Comparison of ENCODE assay signal across 12 mouse cellular contexts in the genomic region with DNA sequence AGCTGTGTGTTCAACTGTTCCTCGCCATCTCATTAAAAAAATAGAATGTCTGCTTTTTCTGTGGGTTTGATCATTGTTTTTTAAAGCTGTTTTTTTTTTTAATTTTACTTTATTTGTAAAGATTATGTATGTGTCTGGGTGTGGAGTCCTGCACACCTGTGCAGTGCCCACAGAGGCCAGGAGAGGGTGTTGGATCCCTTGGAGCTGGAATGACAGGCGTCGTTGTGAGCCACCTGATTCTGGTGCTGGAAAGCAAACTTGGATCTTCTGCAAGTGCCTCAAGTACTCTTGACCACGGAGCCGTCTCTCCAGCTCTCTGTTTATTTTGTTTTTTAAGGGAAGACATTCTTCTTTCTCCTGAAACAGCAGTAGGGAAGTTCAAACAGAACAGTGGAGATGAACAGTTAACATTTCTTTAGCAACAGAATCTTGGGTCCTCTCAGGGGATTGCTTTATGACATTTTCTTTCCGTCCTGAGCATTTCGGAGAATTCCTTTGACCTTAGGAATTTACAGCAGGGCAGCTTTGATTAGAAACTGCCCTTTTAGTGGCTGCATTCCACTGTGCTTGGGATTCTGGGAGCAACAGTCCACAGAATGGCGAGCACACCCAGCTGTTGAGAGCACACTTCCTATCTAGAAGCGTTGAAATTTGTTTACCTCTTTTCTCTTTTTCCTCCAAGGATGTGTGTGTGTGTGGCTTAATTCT. TPM values are rescaled to one million over a fixed set of nuclear protein-coding genes. Genes with fewer than 3 reads are reported as not detected.
DNase-seq lines count a peak whose midpoint lies in the region; ATAC-seq and TF ChIP-seq lines count a peak whose summit lies in the region.
"Had no signal": no experiment of that assay in that cellular context is flagged by ENCODE, and none has a peak within 500 bp of the region (broad histone marks: within the 10 kb centered on the region; RNA-seq: fewer than 3 reads in every experiment).

No protein-coding gene starts in this region.

- H3K4me2 ChIP-seq in heart, embryonic 15.5 days = peak overlapping the region; percentile 22; the same call in 1 of the 2 replicates
- no peak overlapping the region for H3K4me2 ChIP-seq in limb, embryonic 14.5 days (replicated peaks; ENCODE audit: low read depth, low read length, severe bottlenecking)

- no peak for ATAC-seq in heart, embryonic 15.5 days (replicated peaks; ENCODE audit: insufficient number of reproducible peaks, insufficient read depth, low FRiP score, low read depth)
- no peak for ATAC-seq in limb, embryonic 14.5 days (ENCODE audit: low FRiP score, low read depth)

- H3K27ac ChIP-seq in ES-Bruce4 (ENCODE audit: insufficient read depth, low read length) = no peak overlapping the region
- peak overlapping the region; percentile 31; the same call in 1 of the 2 replicates for H3K27ac ChIP-seq in heart, embryonic 15.5 days
- H3K27ac ChIP-seq in limb, embryonic 14.5 days (replicated peaks; ENCODE audit: low read depth, low read length) = no peak overlapping the region

- no peaks in the 10 kb centered on the region for H3K9me3 ChIP-seq in ES-Bruce4 (replicated peaks; ENCODE audit: control insufficient read depth, insufficient read depth, low read length, poor library complexity, severe bottlenecking)
- H3K9me3 ChIP-seq in heart, embryonic 15.5 days (replicated peaks) = no peaks in the 10 kb centered on the region
- H3K9me3 ChIP-seq in limb, embryonic 14.5 days (ENCODE audit: control insufficient read depth, low read length) = no peaks in the 10 kb centered on the region

- no peak overlapping the region for H3K4me3 ChIP-seq in ES-Bruce4 (ENCODE audit: low read depth, low read length)
- H3K4me3 ChIP-seq in heart, embryonic 15.5 days = no peak overlapping the region
- no peak overlapping the region for H3K4me3 ChIP-seq in limb, embryonic 14.5 days (replicated peaks; ENCODE audit: low read length)

- H3K27me3 ChIP-seq in ES-Bruce4 (ENCODE audit: control insufficient read depth, insufficient read depth, low read length, poor library complexity, severe bottlenecking) = no peaks in the 10 kb centered on the region
- no peaks in the 10 kb centered on the region for H3K27me3 ChIP-seq in heart, embryonic 15.5 days
- H3K27me3 ChIP-seq in limb, embryonic 14.5 days (ENCODE audit: control insufficient read depth, insufficient read depth, low read length) = no peaks in the 10 kb centered on the region

- TF ChIP-seq EP300 in ES-Bruce4 (IDR thresholded peaks at IDR 0.05; ENCODE audit: insufficient read depth, low read depth, low read length) = no peak

- no peak overlapping the region for H3K9ac ChIP-seq in ES-Bruce4 (ENCODE audit: low read depth, poor library complexity, severe bottlenecking)
- no peak overlapping the region for H3K9ac ChIP-seq in heart, embryonic 15.5 days
- no peak overlapping the region for H3K9ac ChIP-seq in limb, embryonic 14.5 days (ENCODE audit: low read depth, low read length, severe bottlenecking)

- H3K4me1 ChIP-seq in ES-Bruce4 (ENCODE audit: control insufficient read depth, insufficient read depth, low read length) = no peaks in the 10 kb centered on the region
- peaks cover 8% of the 10 kb centered on the region for H3K4me1 ChIP-seq in heart, embryonic 15.5 days (replicated peaks)
- H3K4me1 ChIP-seq in limb, embryonic 14.5 days (ENCODE audit: control insufficient read depth, insufficient read depth, low read length) = peaks cover 12% of the 10 kb centered on the region

- no peaks in the 10 kb centered on the region for H3K36me3 ChIP-seq in ES-Bruce4 (ENCODE audit: control insufficient read depth, insufficient read depth, low read length, poor library complexity, severe bottlenecking)
- no peaks in the 10 kb centered on the region for H3K36me3 ChIP-seq in heart, embryonic 15.5 days
- no peaks in the 10 kb centered on the region for H3K36me3 ChIP-seq in limb, embryonic 14.5 days (ENCODE audit: control insufficient read depth, insufficient read depth, low read length)

- TF ChIP-seq CTCF in ES-Bruce4 (IDR thresholded peaks at IDR 0.05; ENCODE audit: low read depth, low read length) = peak; percentile 16

- DNase-seq in heart, adult 11 months = peak; percentile 70
- no peak for DNase-seq in heart, postnatal 14 days
- DNase-seq in limb, embryonic 14.5 days (ENCODE audit: low spot score) = peak; percentile 34
- no peak for DNase-seq in frontal cortex, postnatal 14 days (ENCODE audit: low spot score in 2 of 2)
- no peak for DNase-seq in layer of hippocampus, postnatal 36 days
- DNase-seq in layer of hippocampus, adult 11-12 months (ENCODE audit: low spot score) = no peak
- DNase-seq: adrenal gland, adult 8-10 months; gastrocnemius, postnatal 36 days; liver had no signal

- intact Hi-C loops in heart, postnatal 14 days (cut with DNase I) = loop anchor here (2.0 to 10.0 kb wide), 2 partner anchors 34 to 424 kb away; no protein-coding TSS in a partner anchor

- no peak for TF ChIP-seq POLR2A in ES-Bruce4 (IDR thresholded peaks at IDR 0.05; ENCODE audit: insufficient read depth, low read length)
- no peak for TF ChIP-seq POLR2A in limb, embryonic 14.5 days (IDR thresholded peaks at IDR 0.05; ENCODE audit: borderline replicate concordance, extremely low read depth, insufficient read depth, insufficient read length)

- WGBS in heart, embryonic 15.5 days = 26% methylated on average over 9 of the region's 9 CpGs
- 25% methylated on average over 9 of the region's 9 CpGs for WGBS in limb, embryonic 14.5 days

RNA-seq across cellular contexts. Expression of gene Pmp22, which starts 39.9 kb away (rescaled TPM):
- total RNA-seq in heart, postnatal 14 days (2021) = 10 to 100 TPM; 69.8 to 80.5 TPM
- 55.0 and 57.8 TPM in 2 replicates for polyA plus RNA-seq in ES-Bruce4 (2011; ENCODE audit: insufficient read depth, insufficient read length, low read depth, missing spikeins)
- polyA plus RNA-seq in heart, embryonic 15.5 days (2015; fragmentation: Nextera tagmentation; extraction: Ambion mirVana) = 107 and 133 TPM in 2 replicates
- 155 and 202 TPM in 2 replicates for polyA plus RNA-seq in limb, embryonic 14.5 days (2012; rRNA removed)
- 277 and 284 TPM in 2 replicates for polyA plus RNA-seq in limb, embryonic 14.5 days (2014; fragmentation: Nextera tagmentation; extraction: Ambion mirVana)
- total RNA-seq in layer of hippocampus, postnatal 36 days (2021) = 10 to 100 TPM; 19.4 to 22.0 TPM
- total RNA-seq: common myeloid progenitor, adult 5-6 weeks had no signal

Comparison
In these comparisons a context has a peak if more than half of its experiments do, and no peak if none do; other contexts are left out.
1. DNase-seq: peak in heart, adult 11 months (single experiment) and limb, embryonic 14.5 days (single experiment); none in heart, postnatal 14 days (0 of 2), frontal cortex, postnatal 14 days (0 of 2), layer of hippocampus, postnatal 36 days (0 of 2) and layer of hippocampus, adult 11-12 months (single experiment).